Mouse (Mus musculus) neural tube, embryonic 10.5 days (tissue): ENCODE measurements around the gene Ppm1h.

Experiments used
- DNase-seq: peaks from one replicate; pipeline ENCODE4 v3.0.0-alpha.2; 2017; ENCODE audit warnings: low spot score; ENCODE audit errors: extremely low spot score

The Ppm1h gene

GRCm38 (mm10) chr10:122743361-122743760 lies 64.8 kb downstream of the Ppm1h start:
- DNase-seq = no peak

GRCm38 (mm10) chr10:122744970-122745369 lies 66.4 kb downstream of the Ppm1h start:
- no peak for DNase-seq

GRCm38 (mm10) chr10:122746211-122746610 lies 67.6 kb downstream of the Ppm1h start:
- no peak for DNase-seq

GRCm38 (mm10) chr10:122747151-122747925 lies 68.8 kb downstream of the Ppm1h start:
- DNase-seq = no peak

DNA sequence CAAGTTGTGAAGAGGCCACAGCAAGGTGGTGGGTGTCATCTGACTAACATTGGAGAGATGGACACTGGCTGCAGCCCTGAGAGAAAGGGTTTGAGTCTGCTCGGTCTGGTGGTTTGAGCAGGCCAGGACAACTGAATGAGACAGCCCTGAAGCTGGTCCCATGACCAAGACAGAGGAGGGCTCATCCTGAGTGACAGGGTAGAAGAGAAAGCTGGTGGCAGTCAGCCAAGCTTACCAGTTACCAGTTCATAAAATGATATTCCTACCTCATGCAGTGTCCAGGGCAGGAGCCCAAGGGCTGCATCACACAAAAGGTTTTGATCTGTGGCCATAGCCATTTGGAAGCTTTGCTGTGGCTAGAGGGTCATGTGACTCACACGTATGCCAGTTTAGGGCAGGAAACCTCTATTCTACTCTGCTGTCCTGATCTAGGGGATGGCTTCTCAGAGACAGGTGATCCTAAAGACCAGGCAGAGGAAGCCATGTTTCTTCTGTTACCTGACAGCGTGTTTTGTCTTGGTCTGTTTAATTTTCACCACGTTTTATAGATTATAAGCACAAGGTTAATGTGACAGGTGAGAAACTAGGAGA lies 69.9 kb downstream of the Ppm1h start:
- no peak for DNase-seq

GRCm38 (mm10) chr10:122749071-122749470 lies 70.5 kb downstream of the Ppm1h start:
- no peak for DNase-seq

- DNase-seq = no peak
These were observed 71.3 kb downstream of the Ppm1h start for GRCm38 (mm10) chr10:122749876-122750275.

- DNase-seq = no peak
These were observed 74.7 kb downstream of the Ppm1h start for GRCm38 (mm10) chr10:122752950-122753923.

- DNase-seq = no peak
These were observed 75.4 kb downstream of the Ppm1h start for GRCm38 (mm10) chr10:122753924-122754307.

- no peak for DNase-seq
These were observed 76.4 kb downstream of the Ppm1h start for GRCm38 (mm10) chr10:122754967-122755366.

DNA sequence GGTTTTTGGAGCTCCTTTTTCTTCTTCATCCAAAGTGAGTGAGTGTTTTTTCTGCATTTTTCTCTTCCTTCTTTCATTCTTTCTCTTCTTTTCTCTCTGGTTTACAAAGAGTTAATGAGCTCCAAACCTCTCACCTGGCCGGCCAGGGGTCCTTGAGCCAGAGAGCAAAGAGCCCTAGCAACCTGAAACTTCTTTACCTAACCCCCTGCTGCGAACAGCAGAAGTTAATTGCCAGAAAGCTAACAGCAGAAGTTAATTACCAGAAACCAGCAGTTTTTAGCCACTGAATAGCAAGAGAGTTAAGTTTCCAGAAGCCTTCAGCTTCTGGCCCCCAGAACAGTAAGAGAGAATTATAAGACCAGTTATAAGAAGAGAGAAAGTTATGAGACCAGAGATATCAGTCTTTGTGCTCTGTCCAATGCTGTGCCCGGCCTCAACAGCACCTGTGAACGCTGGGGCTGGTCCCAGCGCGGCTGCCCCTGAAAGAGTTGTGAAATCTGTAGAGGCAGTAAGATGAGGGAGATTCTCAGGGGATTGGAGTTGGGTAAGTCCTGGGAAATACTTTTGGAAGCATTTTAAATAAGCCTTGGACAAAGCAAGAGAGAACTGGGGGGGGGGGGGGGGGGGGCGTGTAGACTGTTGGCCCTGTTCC lies 78.4 kb downstream of the Ppm1h start:
- DNase-seq = no peak

- DNase-seq = no peak
These were observed 79.2 kb downstream of the Ppm1h start for GRCm38 (mm10) chr10:122757727-122758126.

GRCm38 (mm10) chr10:122758346-122758745 lies 79.8 kb downstream of the Ppm1h start:
- DNase-seq = no peak

GRCm38 (mm10) chr10:122759729-122760128 lies 81.2 kb downstream of the Ppm1h start:
- DNase-seq = no peak

DNA sequence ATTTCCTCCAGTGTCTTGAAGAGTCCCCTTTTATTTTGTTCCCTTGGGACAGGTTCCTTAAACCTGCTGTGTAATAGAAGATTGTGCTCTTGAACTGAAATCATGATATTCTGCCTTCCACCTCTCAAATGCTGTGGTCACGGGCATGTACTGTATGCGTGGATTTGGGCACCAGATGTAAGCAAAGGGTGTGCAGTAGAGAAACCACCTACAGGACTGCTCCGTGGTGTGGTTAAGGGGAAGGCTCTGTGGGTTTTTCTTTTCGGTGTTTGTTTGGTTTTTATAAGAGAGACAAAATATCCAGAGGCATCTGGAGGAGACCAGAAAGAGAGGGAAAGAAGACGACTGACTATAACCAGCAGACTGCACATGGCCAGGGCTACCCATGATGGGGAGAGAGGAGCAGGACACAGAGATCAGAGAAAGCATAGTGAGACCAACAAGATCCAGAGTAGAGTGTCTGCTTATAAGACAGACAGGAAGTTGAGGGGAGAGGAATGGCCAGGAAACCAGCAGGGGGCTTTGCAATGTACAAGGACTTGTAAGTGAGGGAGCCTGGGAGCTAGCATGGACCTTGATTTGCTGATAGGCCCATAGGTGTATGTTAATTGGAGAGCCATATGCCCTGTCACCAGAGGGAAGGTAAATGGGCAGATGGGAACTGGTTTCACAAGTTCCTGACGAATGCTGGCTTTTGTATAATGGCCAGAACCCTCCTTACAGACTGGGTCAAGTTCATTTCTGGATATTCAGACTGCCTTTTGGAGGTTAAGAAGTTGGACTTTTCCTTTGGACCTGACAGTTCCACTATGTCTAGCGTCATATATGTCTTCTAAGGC lies 82.1 kb downstream of the Ppm1h start:
- DNase-seq = no peak

GRCm38 (mm10) chr10:122762772-122763511 lies 84.4 kb downstream of the Ppm1h start:
- DNase-seq = no peak

DNA sequence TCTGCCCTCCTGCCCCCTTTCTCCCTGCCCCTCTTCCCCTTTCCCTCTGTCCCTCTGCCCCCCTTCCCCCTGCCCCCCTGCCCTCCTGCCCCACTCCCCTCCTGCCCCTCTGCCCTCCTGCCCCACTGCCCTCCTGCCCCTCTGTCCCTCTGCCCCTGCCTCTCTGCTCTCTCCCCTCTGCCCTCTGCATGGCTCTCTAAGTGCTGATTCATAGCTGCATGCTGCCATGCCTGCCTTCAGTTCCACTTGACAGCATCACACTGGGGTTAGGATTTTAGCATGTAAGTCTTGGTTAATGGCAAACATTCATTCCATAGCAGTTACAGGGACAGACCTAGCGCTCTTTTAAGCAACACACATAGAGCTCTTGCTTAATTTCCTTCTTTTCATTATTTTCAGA lies 85.0 kb downstream of the Ppm1h start:
- DNase-seq = no peak

- no peak for DNase-seq
These were observed 86.1 kb downstream of the Ppm1h start for GRCm38 (mm10) chr10:122764653-122765052.

DNA sequence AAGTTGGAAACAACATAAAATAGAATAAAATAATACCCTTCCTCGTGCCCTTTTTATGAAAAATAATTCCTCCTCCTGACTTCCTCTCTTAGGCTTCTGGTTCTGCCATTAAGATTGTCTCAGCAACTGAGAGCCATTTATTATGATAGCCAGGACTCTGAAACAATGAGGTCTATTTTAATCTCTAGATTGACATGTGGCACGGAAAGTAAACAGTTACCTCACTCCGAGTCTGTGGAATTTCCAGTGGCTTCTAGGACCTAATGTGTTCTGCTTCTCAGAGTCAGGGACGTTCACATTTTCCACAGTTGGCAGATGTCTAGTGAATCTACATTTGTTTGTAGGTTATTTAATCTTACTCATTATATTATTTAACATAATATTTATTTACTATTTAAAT lies 87.0 kb downstream of the Ppm1h start:
- DNase-seq = no peak

- no peak for DNase-seq
These were observed 87.4 kb downstream of the Ppm1h start for GRCm38 (mm10) chr10:122765992-122766391.
